Comparison of ENCODE assay signal across 7 mouse cellular contexts in the genomic region with DNA sequence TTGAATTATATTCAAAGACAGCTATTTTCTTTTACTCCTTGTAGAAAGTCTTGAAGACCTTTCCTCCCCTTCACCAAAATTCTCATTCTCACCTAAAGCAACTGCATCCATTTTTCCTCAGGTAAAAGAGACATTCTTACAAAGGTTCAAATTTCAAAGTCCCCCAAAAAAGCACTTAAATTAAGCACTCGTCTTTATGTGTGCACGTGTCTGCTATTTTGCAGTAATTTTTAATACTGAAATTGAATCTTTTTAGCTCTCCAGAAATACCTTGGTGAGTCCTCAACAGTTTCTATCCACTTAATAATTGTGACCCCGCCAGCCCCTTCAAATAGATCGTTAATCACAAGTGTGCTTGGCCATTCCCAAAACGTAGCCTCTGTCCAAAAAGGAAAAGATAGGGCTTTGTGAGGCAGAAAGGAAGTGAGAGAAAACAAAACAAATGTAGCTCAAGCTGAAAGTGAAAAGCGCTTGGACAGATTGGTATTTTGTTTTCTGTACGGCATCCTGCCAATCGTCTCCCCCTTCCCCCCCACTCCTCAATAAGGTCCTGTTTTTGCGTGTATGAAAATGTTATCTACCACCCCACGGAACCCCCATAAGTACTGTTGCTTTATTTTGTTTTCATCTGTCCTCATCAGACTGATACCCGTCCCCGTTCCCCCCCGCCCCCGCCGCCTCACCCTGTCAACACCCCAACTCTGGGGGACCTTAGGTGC. TPM values are rescaled to one million over a fixed set of nuclear protein-coding genes. Genes with fewer than 3 reads are reported as not detected.
DNase-seq lines count a peak whose midpoint lies in the region; ATAC-seq and TF ChIP-seq lines count a peak whose summit lies in the region.
"Not testable (repeated sequence)": the region's sequence is repeated elsewhere in the genome, so short reads cannot be mapped to it uniquely, and the experiment has no call there.

No protein-coding gene starts in this region.

- 3% methylated on average over 15 of the region's 15 CpGs for WGBS in heart, embryonic 12.5 days
- 4% methylated on average over 15 of the region's 15 CpGs for WGBS in intestine, embryonic 15.5 days
- 1% methylated on average over 15 of the region's 15 CpGs for WGBS in limb, embryonic 13.5 days
- WGBS in macrophage (ENCODE audit: missing documents) = 9% methylated on average over 11 of the region's 15 CpGs
- WGBS in olfactory bulb, adult 2 months = 12% methylated on average over 15 of the region's 15 CpGs

- H3K27ac ChIP-seq in embryonic fibroblast, embryonic 13.5 days (ENCODE audit: insufficient read depth, low read length); heart, embryonic 12.5 days (ENCODE audit: poor library complexity, severe bottlenecking); intestine, embryonic 15.5 days; limb, embryonic 13.5 days; olfactory bulb, adult 2 months (ENCODE audit: insufficient read depth, low read depth, low read length): not testable (repeated sequence)
- peak overlapping the region; percentile 45 for H3K27ac ChIP-seq in macrophage

- H3K36me3 ChIP-seq in heart, embryonic 12.5 days; intestine, embryonic 15.5 days; limb, embryonic 13.5 days; macrophage (ENCODE audit: inconsistent target): not testable (repeated sequence)

- not testable (repeated sequence) for H3K4me1 ChIP-seq in embryonic fibroblast, embryonic 13.5 days (ENCODE audit: control insufficient read depth, insufficient read depth, low read length); heart, embryonic 12.5 days (replicated peaks); intestine, embryonic 15.5 days (replicated peaks); limb, embryonic 13.5 days
- H3K4me1 ChIP-seq in olfactory bulb, adult 2 months (ENCODE audit: control insufficient read depth, insufficient read depth, low read length) = peaks cover 27% of the 10 kb centered on the region

- H3K9me3 ChIP-seq in heart, embryonic 12.5 days (replicated peaks); intestine, embryonic 15.5 days; limb, embryonic 13.5 days: not testable (repeated sequence)

- not testable (repeated sequence) for ATAC-seq in heart, embryonic 12.5 days (ENCODE audit: insufficient number of reproducible peaks, low FRiP score); intestine, embryonic 15.5 days; limb, embryonic 13.5 days (ENCODE audit: low FRiP score, low read depth)

- peak overlapping the region; percentile 90 for H3K9ac ChIP-seq in heart, embryonic 12.5 days
- H3K9ac ChIP-seq in intestine, embryonic 15.5 days = peak overlapping the region; percentile 84
- H3K9ac ChIP-seq in limb, embryonic 13.5 days = peak overlapping the region; percentile 79

- not testable (repeated sequence) for H3K27me3 ChIP-seq in heart, embryonic 12.5 days (replicated peaks); intestine, embryonic 15.5 days (replicated peaks); limb, embryonic 13.5 days

- not testable (repeated sequence) for TF ChIP-seq CTCF in embryonic fibroblast, embryonic 13.5 days (IDR thresholded peaks at IDR 0.05; ENCODE audit: borderline replicate concordance, insufficient read depth, low read length); olfactory bulb, adult 2 months (IDR thresholded peaks at IDR 0.05; ENCODE audit: insufficient read depth, low read depth, low read length)

- TF ChIP-seq POLR2A in embryonic fibroblast, embryonic 13.5 days (IDR thresholded peaks at IDR 0.05; ENCODE audit: low read depth, low read length); olfactory bulb, adult 2 months (IDR thresholded peaks at IDR 0.05; ENCODE audit: insufficient read depth, low read depth, low read length): not testable (repeated sequence)

- H3K4me2 ChIP-seq in heart, embryonic 12.5 days = peak overlapping the region; percentile 90
- H3K4me2 ChIP-seq in intestine, embryonic 15.5 days (replicated peaks) = peak overlapping the region; percentile 95
- peak overlapping the region; percentile 98 for H3K4me2 ChIP-seq in limb, embryonic 13.5 days (replicated peaks)

- peaks cover 30% of the 10 kb centered on the region for H3K79me2 ChIP-seq in macrophage (ENCODE audit: inconsistent target)

- peak overlapping the region; percentile 60 for H3K4me3 ChIP-seq in embryonic fibroblast, embryonic 13.5 days (ENCODE audit: insufficient read depth, low read length)
- peak overlapping the region; percentile 65 for H3K4me3 ChIP-seq in heart, embryonic 12.5 days
- H3K4me3 ChIP-seq in intestine, embryonic 15.5 days (replicated peaks) = peak overlapping the region; percentile 83
- peak overlapping the region; percentile 65 for H3K4me3 ChIP-seq in limb, embryonic 13.5 days
- H3K4me3 ChIP-seq in macrophage (ENCODE audit: inconsistent target) = peak overlapping the region; percentile 82
- H3K4me3 ChIP-seq in olfactory bulb, adult 2 months (ENCODE audit: insufficient read depth, low read depth, low read length) = peak overlapping the region; percentile 53

- DNase-seq in adipocyte (ENCODE audit: low spot score) = peak; percentile 39

RNA-seq across cellular contexts. Expression of a gene that starts 0.8 kb away (rescaled TPM):
- 30.5 and 31.4 TPM in 2 replicates for polyA plus RNA-seq in embryonic fibroblast, embryonic 13.5 days (2011; ENCODE audit: insufficient read length, low read depth, missing spikeins)
- 32.5 and 33.3 TPM in 2 replicates for polyA plus RNA-seq in heart, embryonic 12.5 days (2016; fragmentation: Nextera tagmentation; extraction: Ambion mirVana)
- polyA plus RNA-seq in intestine, embryonic 15.5 days (2015; fragmentation: Nextera tagmentation; extraction: Ambion mirVana) = 30.1 and 32.6 TPM in 2 replicates
- 24.5 and 27.7 TPM in 2 replicates for polyA plus RNA-seq in limb, embryonic 13.5 days (2015; fragmentation: Nextera tagmentation; extraction: Ambion mirVana)
- total RNA-seq in macrophage (2018; cell fraction: chromatin; rRNA removed) = 1,000 to 10,000 TPM in 1 of 26 experiments, 100 to 1,000 TPM in 24, 10 to 100 TPM in 1; 90.3 to 1,159 (median 221) TPM
- total RNA-seq in macrophage (2018; cell fraction: cytosol; rRNA removed) = 100 to 1,000 TPM in 1 of 26 experiments, 10 to 100 TPM in 25; 36.6 to 113 (median 61.9) TPM
- 100 to 1,000 TPM in 24 of 26 experiments, 10 to 100 TPM in 2; 91.9 to 814 (median 168) TPM for total RNA-seq in macrophage (2018; cell fraction: nucleus; rRNA removed)
- polyA plus RNA-seq in macrophage (2018) = 15.0 to 53.3 TPM (median 24.2 TPM) in 3 replicates
- 52.8 TPM in 1 of 2 replicates, not detected in the other for polyA plus RNA-seq in olfactory bulb, adult 2 months (2012; ENCODE audit: insufficient read depth, insufficient read length, low replicate concordance, missing spikeins)
